Mouse (Mus musculus): ENCODE data around the gene Fgd6. TPM values are rescaled to one million over a fixed set of nuclear protein-coding genes. Genes with fewer than 3 reads are reported as not detected.

Fgd6 gene
- total and polyA plus RNA-seq, 2 experiments from 2014 or later, result 1.4 to 3.1 TPM

DNA sequence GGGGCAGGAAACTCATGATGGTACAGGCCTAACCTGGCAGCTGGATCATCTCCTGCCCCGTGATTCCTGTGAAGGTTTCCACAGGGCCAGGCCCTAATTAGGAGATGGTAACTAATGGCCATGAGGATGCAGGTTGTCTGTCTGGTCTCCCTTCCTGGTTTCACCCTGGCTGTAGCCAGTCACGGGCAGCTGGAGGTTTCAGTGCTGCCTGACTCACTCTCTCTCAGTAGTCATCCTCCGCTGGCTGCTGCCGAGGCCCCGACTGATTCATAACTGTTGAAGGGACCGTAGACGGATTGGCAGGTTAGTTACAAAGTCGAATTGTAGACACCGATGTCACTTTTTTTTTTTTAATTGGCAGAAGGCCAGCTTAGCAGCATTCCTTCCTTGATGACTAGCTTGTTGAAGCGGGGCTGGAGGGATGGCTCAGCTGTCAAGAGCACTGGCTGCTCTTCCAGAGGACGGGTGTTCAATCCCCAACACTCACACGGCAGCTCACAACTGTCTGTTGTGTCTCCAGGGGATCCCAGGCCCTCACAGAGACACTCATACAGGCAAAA lies 81.1 kb downstream of the Fgd6 start:
- no peak for DNase-seq (ENCODE audit: low spot score)
- H3K4me2 ChIP-seq (ENCODE audit: low read depth, low read length, poor library complexity, severe bottlenecking), result no peak overlapping the region
- H3K27me3 ChIP-seq (ENCODE audit: insufficient read depth, low read length), result no peaks in the 10 kb centered on the region
- WGBS, result 78% methylated on average over 12 of the region's 12 CpGs
- no peak overlapping the region for H3K27ac ChIP-seq (ENCODE audit: low read depth, low read length)
- no peaks in the 10 kb centered on the region for H3K9me3 ChIP-seq (ENCODE audit: low read length)
- H3K4me1 ChIP-seq (ENCODE audit: insufficient read depth, low read length), result no peaks in the 10 kb centered on the region
- H3K4me3 ChIP-seq (ENCODE audit: low read depth, low read length), result no peak overlapping the region
- H3K36me3 ChIP-seq (ENCODE audit: insufficient read depth, low read length), result no peaks in the 10 kb centered on the region
- no peak for TF ChIP-seq CTCF (IDR thresholded peaks at IDR 0.05)
- H3K9ac ChIP-seq (replicated peaks; ENCODE audit: low read length, poor library complexity, severe bottlenecking), result no peak overlapping the region
- ATAC-seq (ENCODE audit: low FRiP score), result no peak

DNA sequence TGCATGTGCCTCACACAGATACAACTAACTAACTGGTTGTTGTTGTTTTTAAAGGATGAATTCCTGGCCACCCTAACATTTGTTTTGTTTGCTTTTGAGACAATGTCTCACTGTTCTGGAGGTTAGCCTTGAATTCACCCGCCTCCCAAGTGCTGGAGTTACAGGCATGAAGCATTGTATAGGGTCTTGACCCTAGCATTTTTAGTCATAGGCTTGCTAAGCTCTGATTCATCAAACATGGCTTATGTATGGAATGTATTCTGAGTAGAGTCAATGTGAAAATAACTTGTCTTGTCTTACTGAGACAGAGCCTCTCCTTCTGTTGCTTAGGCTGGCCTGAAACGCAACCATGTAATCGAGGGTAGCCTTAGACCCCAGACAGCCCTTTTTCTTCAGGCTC lies 82.1 kb downstream of the Fgd6 start:
- 88% methylated on average over 3 of the region's 3 CpGs for WGBS
- H3K9ac ChIP-seq (replicated peaks; ENCODE audit: low read length, poor library complexity, severe bottlenecking), result no peak overlapping the region
- H3K4me2 ChIP-seq (ENCODE audit: low read depth, low read length, poor library complexity, severe bottlenecking), result no peak overlapping the region
- H3K27me3 ChIP-seq (ENCODE audit: insufficient read depth, low read length), result no peaks in the 10 kb centered on the region
- H3K27ac ChIP-seq (ENCODE audit: low read depth, low read length), result no peak overlapping the region
- ATAC-seq (ENCODE audit: low FRiP score), result no peak
- no peak for TF ChIP-seq CTCF (IDR thresholded peaks at IDR 0.05)
- H3K36me3 ChIP-seq (ENCODE audit: insufficient read depth, low read length), result no peaks in the 10 kb centered on the region
- no peaks in the 10 kb centered on the region for H3K4me1 ChIP-seq (ENCODE audit: insufficient read depth, low read length)
- no peaks in the 10 kb centered on the region for H3K9me3 ChIP-seq (ENCODE audit: low read length)
- no peak for DNase-seq (ENCODE audit: low spot score)
- H3K4me3 ChIP-seq (ENCODE audit: low read depth, low read length), result no peak overlapping the region

DNA sequence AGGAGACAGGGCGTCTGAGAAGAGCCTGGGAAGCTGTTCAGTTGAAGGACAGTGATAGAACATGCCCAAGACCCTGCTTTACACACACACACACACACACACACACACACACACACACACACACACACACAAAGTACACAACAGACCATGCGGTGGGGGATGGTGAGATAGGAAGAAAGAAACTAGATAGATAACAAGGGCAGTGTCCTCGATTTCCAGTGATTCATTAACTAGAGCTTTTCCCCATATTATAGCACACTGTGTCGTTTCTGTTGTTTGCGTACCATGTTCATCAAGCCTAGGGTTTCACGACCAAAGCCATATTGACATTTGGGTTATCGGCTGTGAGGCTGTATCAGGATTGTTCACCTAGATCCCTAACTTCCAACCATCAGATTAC lies 83.2 kb downstream of the Fgd6 start:
- H3K27me3 ChIP-seq (ENCODE audit: insufficient read depth, low read length), result no peaks in the 10 kb centered on the region
- H3K4me2 ChIP-seq (ENCODE audit: low read depth, low read length, poor library complexity, severe bottlenecking), result no peak overlapping the region
- no peak overlapping the region for H3K9ac ChIP-seq (replicated peaks; ENCODE audit: low read length, poor library complexity, severe bottlenecking)
- TF ChIP-seq CTCF (IDR thresholded peaks at IDR 0.05), result no peak
- H3K9me3 ChIP-seq (ENCODE audit: low read length), result no peaks in the 10 kb centered on the region
- WGBS, result 95% methylated on average over 7 of the region's 7 CpGs
- no peaks in the 10 kb centered on the region for H3K4me1 ChIP-seq (ENCODE audit: insufficient read depth, low read length)
- H3K4me3 ChIP-seq (ENCODE audit: low read depth, low read length), result no peak overlapping the region
- no peaks in the 10 kb centered on the region for H3K36me3 ChIP-seq (ENCODE audit: insufficient read depth, low read length)
- no peak for ATAC-seq (ENCODE audit: low FRiP score)
- H3K27ac ChIP-seq (ENCODE audit: low read depth, low read length), result no peak overlapping the region
- DNase-seq (ENCODE audit: low spot score), result no peak

DNA sequence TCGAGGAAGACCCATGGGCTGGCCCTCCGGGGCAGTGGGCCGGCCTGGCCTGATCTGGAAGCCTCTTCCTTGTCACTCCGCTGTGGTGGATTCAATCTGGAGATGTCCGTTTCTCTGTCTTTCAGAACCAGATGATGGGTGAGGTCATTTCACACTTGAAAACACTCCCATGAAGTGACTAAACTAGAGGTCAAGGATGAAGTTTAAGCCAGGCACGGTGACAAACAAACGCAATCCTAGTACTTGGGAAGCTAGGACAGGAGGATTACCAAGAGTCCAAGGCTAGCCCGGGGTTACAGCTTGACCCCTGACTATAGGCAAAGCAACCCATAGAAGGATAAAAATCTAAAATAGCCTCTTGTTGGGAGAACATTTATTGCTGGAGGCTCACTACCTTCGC lies 84.9 kb downstream of the Fgd6 start:
- no peak overlapping the region for H3K9ac ChIP-seq (replicated peaks; ENCODE audit: low read length, poor library complexity, severe bottlenecking)
- no peak overlapping the region for H3K4me2 ChIP-seq (ENCODE audit: low read depth, low read length, poor library complexity, severe bottlenecking)
- H3K27me3 ChIP-seq (ENCODE audit: insufficient read depth, low read length), result no peaks in the 10 kb centered on the region
- H3K9me3 ChIP-seq (ENCODE audit: low read length), result no peaks in the 10 kb centered on the region
- no peak overlapping the region for H3K4me3 ChIP-seq (ENCODE audit: low read depth, low read length)
- WGBS, result 92% methylated on average over 9 of the region's 9 CpGs
- no peaks in the 10 kb centered on the region for H3K4me1 ChIP-seq (ENCODE audit: insufficient read depth, low read length)
- H3K27ac ChIP-seq (ENCODE audit: low read depth, low read length), result no peak overlapping the region
- ATAC-seq (ENCODE audit: low FRiP score) (no peak), DNase-seq (ENCODE audit: low spot score) (no peak)
- no peaks in the 10 kb centered on the region for H3K36me3 ChIP-seq (ENCODE audit: insufficient read depth, low read length)
- TF ChIP-seq CTCF (IDR thresholded peaks at IDR 0.05), result no peak

DNA sequence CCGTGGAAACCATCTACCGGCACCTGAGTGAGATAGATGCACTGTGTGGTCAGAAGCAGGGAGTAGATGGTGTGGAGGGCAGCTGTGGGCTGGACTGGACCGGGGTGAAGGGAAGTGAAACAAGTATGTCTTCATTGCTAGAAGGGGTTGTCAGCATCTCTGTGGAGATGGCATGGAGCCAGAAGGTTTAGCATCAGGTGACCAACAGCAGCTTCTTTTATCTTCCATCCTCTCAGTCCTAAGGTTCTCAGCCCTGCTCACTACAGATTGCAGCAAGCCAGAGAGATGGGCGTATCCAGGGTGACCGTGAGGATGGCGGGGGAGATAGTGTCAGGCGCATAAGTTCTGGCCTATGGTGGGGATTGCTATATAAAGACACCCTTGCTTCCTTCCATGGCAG lies 86.8 kb downstream of the Fgd6 start:
- Histone ChIP-seq H3K4me1 (ENCODE audit: insufficient read depth, low read length) (no peaks in the 10 kb centered on the region), H3K9ac (replicated peaks; ENCODE audit: low read length, poor library complexity, severe bottlenecking) (no peak overlapping the region), H3K4me2 (ENCODE audit: low read depth, low read length, poor library complexity, severe bottlenecking) (no peak overlapping the region), H3K27me3 (ENCODE audit: insufficient read depth, low read length) (no peaks in the 10 kb centered on the region), H3K9me3 (ENCODE audit: low read length) (no peaks in the 10 kb centered on the region), H3K27ac (ENCODE audit: low read depth, low read length) (no peak overlapping the region), H3K36me3 (ENCODE audit: insufficient read depth, low read length) (no peaks in the 10 kb centered on the region), H3K4me3 (ENCODE audit: low read depth, low read length) (no peak overlapping the region)
- TF ChIP-seq CTCF (IDR thresholded peaks at IDR 0.05), result no peak
- ATAC-seq (ENCODE audit: low FRiP score), result no peak
- no peak for DNase-seq (ENCODE audit: low spot score)
- 94% methylated on average over 7 of the region's 7 CpGs for WGBS

DNA sequence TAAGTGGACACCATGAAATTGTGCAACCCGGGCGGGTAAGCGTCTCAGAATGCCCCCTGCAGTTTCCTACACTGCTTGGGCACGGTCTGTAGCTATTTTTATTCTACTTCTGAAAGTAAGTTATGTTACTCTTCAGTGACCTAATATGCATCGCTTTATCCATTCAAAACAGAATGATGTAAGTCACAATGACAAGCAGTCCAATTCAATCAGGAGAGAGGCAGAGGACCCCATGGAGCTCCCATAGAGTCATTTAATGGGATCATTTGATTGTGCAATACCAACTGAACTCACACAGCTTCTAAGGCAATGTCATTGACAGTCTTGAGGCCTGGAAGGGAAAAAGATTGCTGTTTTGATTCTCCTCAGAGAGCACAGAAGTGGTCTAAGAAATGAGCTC lies 87.8 kb downstream of the Fgd6 start:
- TF ChIP-seq CTCF (IDR thresholded peaks at IDR 0.05), result no peak
- Histone ChIP-seq H3K9ac (replicated peaks; ENCODE audit: low read length, poor library complexity, severe bottlenecking) (no peak overlapping the region), H3K9me3 (ENCODE audit: low read length) (no peaks in the 10 kb centered on the region), H3K4me1 (ENCODE audit: insufficient read depth, low read length) (no peaks in the 10 kb centered on the region), H3K27ac (ENCODE audit: low read depth, low read length) (no peak overlapping the region), H3K4me2 (ENCODE audit: low read depth, low read length, poor library complexity, severe bottlenecking) (no peak overlapping the region), H3K4me3 (ENCODE audit: low read depth, low read length) (no peak overlapping the region), H3K27me3 (ENCODE audit: insufficient read depth, low read length) (no peaks in the 10 kb centered on the region), H3K36me3 (ENCODE audit: insufficient read depth, low read length) (no peaks in the 10 kb centered on the region)
- ATAC-seq (ENCODE audit: low FRiP score) (no peak), DNase-seq (ENCODE audit: low spot score) (no peak)
- 65% methylated on average over 5 of the region's 5 CpGs for WGBS
